Mouse (Mus musculus) testis, adult 2 months (tissue): ENCODE results near the gene Atpif1. TPM values are rescaled to one million over a fixed set of nuclear protein-coding genes. Genes with fewer than 3 reads are reported as not detected.

Source experiments
- H3K27ac ChIP-seq: fragments of 200-500 bp; 2 replicates; pipeline ENCODE4 v1.5.1; 2012; ENCODE audit warnings: low read depth, low read length; ENCODE audit not compliant: control insufficient read depth, insufficient read depth
- H3K27me3 ChIP-seq: fragments of 200-500 bp; 2 replicates; pipeline ENCODE4 v1.6.1; 2012; ENCODE audit warnings: mild to moderate bottlenecking, low read length, moderate library complexity; ENCODE audit not compliant: control insufficient read depth, insufficient read depth
- H3K36me3 ChIP-seq: fragments of 200-500 bp; 2 replicates; pipeline ENCODE4 v1.6.1; 2012; ENCODE audit warnings: mild to moderate bottlenecking, low read length; ENCODE audit not compliant: control insufficient read depth, insufficient read depth
- H3K4me1 ChIP-seq: fragments of 200-500 bp; 2 replicates; pipeline ENCODE4 v1.6.1; 2012; ENCODE audit warnings: low read length; ENCODE audit not compliant: control insufficient read depth, insufficient read depth
- H3K4me3 ChIP-seq: fragments of 200-500 bp; 2 replicates; pipeline ENCODE4 v1.5.1; 2012; ENCODE audit warnings: low read depth, mild to moderate bottlenecking, low read length, moderate library complexity, mixed read lengths; ENCODE audit not compliant: control insufficient read depth
- CTCF ChIP-seq: fragments of 200-500 bp; IDR thresholded peaks from 2 replicates; pipeline ENCODE4 v1.5.1; 2012; ENCODE audit warnings: low read depth, mild to moderate bottlenecking, inconsistent platforms, low read length, moderate library complexity; ENCODE audit not compliant: control insufficient read depth, insufficient read depth, insufficient replicate concordance
- POLR2A ChIP-seq: fragments of 200-500 bp; IDR thresholded peaks from 2 replicates; pipeline ENCODE4 v1.6.1; 2012; ENCODE audit warnings: low read depth, mild to moderate bottlenecking, inconsistent platforms, low read length, moderate library complexity; ENCODE audit not compliant: control insufficient read depth
- polyA plus RNA-seq: library from polyadenylated mRNA; depleted of rRNA; stranded (reverse); fragments of >200 nt; gene quantifications from 2 replicates; pipeline ENCODE4 v1.2.3, GENCODE M21; 2012; rRNA removed

The Atpif1 gene
- polyA plus RNA-seq, result 328 TPM in 2 replicates

DNA sequence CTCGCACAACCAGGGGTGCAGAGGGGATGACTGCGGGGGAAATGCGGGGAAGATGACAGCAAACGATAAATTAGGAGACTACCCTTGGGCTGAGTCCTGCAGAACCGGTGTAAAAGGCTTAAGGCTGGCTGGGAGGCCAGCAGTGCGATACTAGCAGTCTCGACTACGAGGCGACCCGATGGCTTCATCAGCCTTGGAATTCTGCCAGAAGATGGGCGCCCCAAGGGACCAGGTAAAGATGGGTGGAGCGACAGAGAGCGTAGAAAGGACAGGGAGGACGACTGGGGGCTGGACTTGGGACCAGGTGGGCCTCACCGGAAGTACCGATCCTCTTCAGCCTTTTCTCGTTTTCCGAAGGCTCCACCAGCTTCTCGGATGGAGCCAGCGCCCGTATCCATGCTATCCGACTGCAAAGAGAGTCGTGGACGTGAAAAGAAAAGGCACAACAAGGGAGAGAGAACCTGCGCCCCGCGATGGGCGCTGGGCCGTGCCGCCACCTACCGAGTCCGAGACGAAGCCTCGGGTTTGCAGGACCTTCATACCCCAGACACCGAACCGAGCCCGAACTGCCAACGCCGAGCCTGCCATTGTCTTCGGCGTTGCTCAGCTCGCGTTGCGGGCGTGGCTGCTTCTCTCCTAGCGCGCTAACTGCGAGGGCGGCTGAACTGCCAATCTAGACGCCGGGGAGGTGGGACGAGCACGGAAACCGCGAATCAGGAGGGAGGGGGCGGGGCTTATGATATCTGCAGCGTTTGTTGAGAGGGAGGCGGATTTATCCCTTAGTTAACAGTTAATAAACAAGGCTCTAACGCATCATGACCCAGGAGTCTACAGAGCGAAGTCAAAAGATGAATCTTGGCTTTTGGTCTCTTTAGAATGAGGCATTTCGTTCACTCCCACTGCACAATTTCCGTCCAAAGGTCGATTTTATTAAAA lies at the start of gene Atpif1:
Gene Atpif1 (minus strand): TSS at position 679 of the 936 bp plus-strand sequence.
- Histone ChIP-seq H3K4me3 (peak within 1 kb of the TSS; percentile 91), H3K27me3 (no peaks in the 10 kb centered on the region), H3K27ac (peak within 1 kb of the TSS; percentile 96), H3K4me1 (peaks cover 8% of the 10 kb centered on the region), H3K36me3 (peaks cover 1% of the 10 kb centered on the region; the same call in 1 of the 2 replicates)
- no peak for TF ChIP-seq CTCF
- peak; percentile 94 for TF ChIP-seq POLR2A

DNA sequence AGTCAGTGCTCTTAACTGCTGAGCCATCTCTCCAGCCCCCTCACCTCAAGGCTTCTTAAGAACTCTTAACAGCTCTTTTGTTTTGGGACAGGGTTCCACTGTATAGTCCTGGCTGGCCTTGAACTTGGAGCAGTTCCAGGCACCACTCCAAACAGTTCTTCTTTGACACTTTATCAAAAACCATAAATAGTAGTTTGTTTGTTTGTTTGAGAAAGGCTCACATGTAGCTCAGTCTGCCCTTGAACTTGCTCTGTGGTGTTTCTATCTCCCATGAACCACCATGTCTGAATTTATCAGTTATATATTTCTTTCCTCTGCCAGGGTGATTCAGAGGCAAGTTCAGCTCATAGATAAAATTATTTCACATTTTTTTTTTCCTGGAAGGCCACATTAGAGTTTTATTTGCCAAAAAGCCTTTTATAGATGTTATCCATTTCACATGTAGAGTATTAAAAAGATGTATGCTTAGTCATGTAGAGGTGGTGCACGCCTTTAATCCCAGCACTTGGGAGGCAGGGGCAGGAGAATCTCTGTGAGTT lies 41.4 kb upstream of the Atpif1 start:
- H3K4me3 ChIP-seq, result no peak overlapping the region
- no peaks in the 10 kb centered on the region for H3K36me3 ChIP-seq
- peaks cover 2% of the 10 kb centered on the region; the same call in 1 of the 2 replicates for H3K4me1 ChIP-seq
- TF ChIP-seq POLR2A (no peak), CTCF (no peak)
- H3K27ac ChIP-seq, result no peak overlapping the region
- no peaks in the 10 kb centered on the region for H3K27me3 ChIP-seq

DNA sequence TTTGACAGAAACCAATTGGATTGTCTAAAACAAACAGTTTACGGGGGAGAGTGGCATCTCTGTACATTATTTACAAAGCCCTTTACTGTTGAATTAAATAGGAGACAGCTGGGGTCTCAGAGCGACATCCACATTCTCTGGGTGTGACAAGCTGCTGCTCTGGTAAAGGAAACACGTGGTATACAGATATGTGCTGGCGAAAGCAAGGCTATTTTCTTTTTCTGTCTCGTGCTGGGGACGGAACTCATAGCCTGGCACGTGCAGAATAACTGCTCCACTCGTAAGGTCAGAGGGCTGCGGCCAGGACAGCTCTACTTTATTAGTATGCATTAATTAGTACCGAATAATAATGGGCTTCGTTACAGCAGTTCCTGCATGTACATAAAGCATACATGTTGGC lies 39.9 kb upstream of the Atpif1 start:
- no peak overlapping the region for H3K27ac ChIP-seq
- no peaks in the 10 kb centered on the region for H3K4me1 ChIP-seq
- no peak overlapping the region for H3K4me3 ChIP-seq
- no peak for TF ChIP-seq POLR2A
- TF ChIP-seq CTCF, result no peak
- no peaks in the 10 kb centered on the region for H3K27me3 ChIP-seq
- no peaks in the 10 kb centered on the region for H3K36me3 ChIP-seq

DNA sequence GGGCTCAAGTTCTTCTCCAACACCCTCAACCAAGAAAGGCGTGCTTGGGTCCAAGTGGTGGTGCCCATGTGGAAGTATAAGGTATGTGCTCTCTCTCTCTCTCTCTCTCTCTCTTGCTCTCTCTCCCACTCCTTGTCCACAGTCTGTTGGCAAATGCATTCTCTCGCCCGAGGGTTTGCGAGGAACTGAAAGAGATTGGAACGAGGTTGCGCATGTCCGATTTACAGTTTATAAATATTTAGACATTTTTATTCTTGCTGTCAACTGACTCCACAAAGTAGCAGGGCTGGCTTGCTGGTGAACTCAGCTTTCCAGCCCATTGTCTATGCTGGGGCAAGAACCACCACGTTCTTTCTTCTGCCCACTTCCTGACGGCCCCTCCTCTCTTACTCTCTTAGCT lies 37.7 kb upstream of the Atpif1 start:
- Histone ChIP-seq H3K36me3 (no peaks in the 10 kb centered on the region), H3K27me3 (no peaks in the 10 kb centered on the region), H3K27ac (no peak overlapping the region), H3K4me3 (no peak overlapping the region), H3K4me1 (no peaks in the 10 kb centered on the region; the same call in 1 of the 2 replicates)
- TF ChIP-seq POLR2A, result no peak
- TF ChIP-seq CTCF, result no peak

DNA sequence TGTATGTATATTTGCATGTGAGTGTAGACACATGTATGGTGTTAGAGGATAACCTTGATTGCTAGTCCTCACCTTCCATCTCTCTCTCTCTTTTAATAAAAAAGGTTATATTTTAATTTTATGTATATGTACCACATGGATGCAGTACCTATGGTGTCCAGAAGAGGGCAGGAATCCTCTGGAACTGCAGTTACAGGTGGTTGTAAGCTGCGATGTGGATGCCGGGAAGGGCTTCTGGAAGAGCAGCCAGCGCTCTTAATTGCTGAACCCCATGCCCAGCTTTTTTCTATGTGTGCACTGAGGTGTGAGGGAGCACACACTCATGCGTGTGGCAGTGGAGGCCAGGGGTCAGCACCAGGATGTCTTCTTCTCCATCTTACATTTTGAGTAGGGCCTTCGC lies 35.7 kb upstream of the Atpif1 start:
- no peak overlapping the region for H3K4me3 ChIP-seq
- H3K36me3 ChIP-seq, result no peaks in the 10 kb centered on the region
- H3K27me3 ChIP-seq, result no peaks in the 10 kb centered on the region
- no peak overlapping the region for H3K27ac ChIP-seq
- TF ChIP-seq POLR2A (no peak), CTCF (peak; percentile 52)
- no peaks in the 10 kb centered on the region; the same call in 1 of the 2 replicates for H3K4me1 ChIP-seq

DNA sequence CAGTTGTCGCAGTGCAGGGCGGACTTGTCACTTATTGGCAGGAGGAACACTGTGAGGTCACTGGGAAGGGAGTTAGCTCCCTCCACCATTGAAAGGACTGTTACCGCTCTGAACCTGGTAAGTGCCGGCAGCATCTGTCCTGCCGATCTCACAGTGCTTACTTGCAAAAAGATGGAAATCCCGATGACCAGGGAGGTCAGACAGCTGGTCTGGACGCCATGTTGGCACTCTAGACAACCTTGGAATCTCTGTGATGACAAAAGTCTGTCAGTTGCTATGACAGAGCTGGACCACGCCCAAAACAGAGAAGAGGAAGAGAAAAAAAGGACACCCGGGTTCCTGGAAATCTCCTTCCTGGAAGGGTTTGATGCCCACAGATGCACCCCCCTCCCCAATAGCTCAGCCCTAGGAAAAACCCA lies 33.9 kb upstream of the Atpif1 start:
- no peaks in the 10 kb centered on the region; the same call in 1 of the 2 replicates for H3K4me1 ChIP-seq
- TF ChIP-seq POLR2A (no peak), CTCF (no peak)

DNA sequence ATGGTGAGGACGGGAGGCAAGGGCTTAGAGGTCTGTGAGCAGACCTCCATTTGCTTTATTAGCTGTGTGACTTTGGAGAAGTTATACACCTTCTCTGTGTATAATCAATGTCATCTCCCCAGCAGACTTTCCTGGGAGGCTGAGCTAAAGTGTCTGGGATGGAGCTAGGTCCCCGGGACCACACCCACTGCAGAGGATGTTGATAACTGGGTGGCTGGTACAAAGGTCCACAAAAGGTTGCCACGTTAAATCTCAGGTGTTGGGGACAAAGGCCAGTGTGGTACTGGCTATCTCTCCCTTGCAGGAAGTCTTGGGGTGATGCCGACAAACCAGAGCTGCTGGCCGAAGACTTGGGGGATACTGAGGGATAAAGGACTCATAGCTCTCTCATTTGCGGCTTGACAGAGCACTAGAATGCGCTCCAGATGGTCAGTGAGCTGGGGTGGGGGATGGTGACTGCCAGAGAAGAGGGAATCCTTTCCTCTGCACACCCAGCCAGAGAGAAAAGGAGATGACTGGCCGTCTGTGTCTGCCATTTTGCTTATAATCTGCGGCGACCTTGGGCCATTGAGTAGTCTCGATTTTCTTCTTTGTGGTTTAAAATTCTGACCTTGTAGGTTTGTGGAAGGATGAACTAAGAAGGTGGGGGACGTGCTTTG lies 31.8 kb upstream of the Atpif1 start:
- Histone ChIP-seq H3K27me3 (no peaks in the 10 kb centered on the region), H3K27ac (no peak overlapping the region), H3K4me1 (no peaks in the 10 kb centered on the region; the same call in 1 of the 2 replicates), H3K36me3 (no peaks in the 10 kb centered on the region), H3K4me3 (no peak overlapping the region)
- no peak for TF ChIP-seq CTCF
- TF ChIP-seq POLR2A, result no peak

More for the DNA sequence above, 33.9 kb upstream of the Atpif1 start:
- no peak overlapping the region for H3K27ac ChIP-seq
- no peak overlapping the region for H3K4me3 ChIP-seq
- no peaks in the 10 kb centered on the region for H3K27me3 ChIP-seq
- H3K36me3 ChIP-seq, result no peaks in the 10 kb centered on the region
